Mouse (Mus musculus) NIH3T3 (cell line): ENCODE results near the gene Cpvl.

Experiments used
- DNase-seq: peaks from one replicate; pipeline ENCODE4 v3.0.0-alpha.2; 2012; ENCODE audit warnings: low read depth

Gene Cpvl

DNA sequence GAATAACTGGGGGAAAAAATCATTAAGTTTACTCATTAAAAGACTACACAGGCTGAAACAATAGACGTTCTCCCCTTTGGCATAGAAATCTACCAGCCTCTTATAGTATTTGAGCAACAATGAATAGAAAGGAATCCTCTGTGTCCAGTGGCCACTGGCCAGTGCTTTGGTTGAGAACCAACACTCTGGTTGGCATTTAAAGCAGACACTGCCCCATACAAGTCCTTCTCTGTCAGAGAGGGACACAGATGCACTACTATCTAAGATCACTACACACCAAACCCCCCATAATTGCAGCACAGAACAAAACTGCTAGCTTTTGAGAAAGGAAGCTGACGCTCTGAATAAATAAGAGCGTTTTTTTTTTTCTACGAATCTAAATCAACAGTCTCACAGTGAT, 93.5 kb downstream of the Cpvl start:
- DNase-seq: no peak

DNA sequence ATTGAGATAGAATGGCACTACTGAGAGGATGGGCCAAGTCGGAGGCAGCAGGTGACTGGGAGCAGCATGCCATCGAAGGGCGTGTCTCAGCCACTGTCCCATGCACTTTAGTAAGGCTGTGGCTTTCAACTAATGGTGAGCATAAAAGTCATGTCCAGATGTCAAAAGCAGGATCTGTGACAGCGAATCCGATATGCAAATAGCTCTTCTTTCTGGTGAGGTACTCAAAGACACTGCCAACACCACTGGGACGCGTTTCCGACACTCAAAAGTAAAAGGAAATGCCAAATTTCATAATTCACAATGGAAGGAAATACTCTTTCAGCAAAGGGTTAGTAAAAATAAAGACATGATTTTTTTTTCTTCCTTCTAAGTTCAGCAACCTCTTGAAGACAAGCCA, 94.0 kb downstream of the Cpvl start:
- no peak for DNase-seq

GRCm38 (mm10) chr6:53883405-53883804, 95.1 kb downstream of the Cpvl start:
- no peak for DNase-seq

- DNase-seq: no peak
These were observed 96.8 kb downstream of the Cpvl start for GRCm38 (mm10) chr6:53881623-53882022.

DNA sequence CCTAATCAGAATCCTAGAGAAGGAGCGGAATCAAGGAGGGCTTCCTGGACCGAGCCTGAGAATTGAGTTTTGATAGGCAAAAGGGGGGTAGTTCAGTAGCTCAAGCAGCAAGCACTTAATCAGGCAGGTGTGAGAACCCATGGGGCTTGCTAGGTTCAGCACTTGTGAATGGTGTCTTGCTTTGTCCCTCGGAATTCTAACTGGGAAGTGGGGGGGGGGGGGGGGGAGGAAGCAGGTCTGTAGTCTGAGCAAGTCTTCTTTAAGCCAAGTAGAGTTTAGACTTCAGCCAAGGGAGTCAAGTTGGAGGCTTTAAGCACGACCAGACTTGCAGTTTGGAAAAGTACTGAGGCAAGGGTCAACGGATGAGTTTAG, 97.2 kb downstream of the Cpvl start:
- DNase-seq: no peak

DNA sequence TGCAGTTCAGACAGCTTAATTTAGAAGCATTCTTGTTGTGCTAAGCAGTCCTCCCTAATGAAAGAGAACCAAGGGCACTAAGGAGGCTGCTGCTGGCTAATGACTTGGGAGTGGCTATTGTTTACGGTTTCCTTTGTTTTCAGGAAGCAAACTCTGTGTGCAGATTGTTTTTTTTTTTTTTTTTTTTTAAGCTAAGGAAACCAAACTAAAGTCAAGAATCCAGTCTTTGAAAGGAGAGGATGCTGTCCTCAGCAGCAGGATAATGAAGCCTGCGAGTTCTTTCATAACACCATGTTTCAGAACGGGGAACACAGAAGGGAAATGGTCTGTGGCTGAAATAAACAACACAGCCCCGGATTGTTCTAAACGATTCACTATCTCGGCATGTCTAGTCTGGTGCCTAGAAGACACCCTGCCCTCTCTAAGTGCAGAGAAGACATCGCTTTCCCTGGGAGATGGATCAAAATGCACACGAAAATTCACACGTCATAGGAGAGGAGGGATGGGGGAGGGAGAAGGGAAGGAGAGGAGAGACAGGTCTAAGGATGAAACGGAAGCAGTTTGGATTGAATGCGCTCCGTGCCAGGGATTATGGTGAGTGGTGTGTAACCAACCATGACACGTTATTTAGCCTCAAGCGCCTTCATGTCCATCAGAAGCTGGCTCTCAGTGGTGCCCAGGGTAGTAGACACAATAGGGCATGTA, 97.8 kb downstream of the Cpvl start:
- DNase-seq: no peak

DNA sequence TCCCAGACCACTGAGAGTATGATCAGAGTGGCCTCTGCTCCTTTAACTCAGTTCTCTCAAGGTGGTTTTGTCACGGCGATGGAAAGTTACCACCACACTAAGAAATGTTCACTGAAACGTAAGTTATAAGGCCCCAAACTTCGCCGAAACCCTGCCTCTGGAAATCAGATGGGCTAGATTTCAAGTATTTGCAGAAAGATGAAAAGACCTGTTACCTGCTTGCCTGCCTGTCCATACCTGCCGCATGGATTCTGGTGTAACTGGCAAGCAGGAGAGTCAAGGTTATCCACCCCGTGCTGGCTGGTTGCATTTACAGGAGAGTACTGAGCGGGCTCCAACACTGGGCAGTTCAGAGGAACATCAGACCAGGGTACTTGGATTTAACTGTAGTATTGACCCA, 98.9 kb downstream of the Cpvl start:
- no peak for DNase-seq

GRCm38 (mm10) chr6:53874881-53875429, 103.5 kb downstream of the Cpvl start:
- DNase-seq: no peak

DNA sequence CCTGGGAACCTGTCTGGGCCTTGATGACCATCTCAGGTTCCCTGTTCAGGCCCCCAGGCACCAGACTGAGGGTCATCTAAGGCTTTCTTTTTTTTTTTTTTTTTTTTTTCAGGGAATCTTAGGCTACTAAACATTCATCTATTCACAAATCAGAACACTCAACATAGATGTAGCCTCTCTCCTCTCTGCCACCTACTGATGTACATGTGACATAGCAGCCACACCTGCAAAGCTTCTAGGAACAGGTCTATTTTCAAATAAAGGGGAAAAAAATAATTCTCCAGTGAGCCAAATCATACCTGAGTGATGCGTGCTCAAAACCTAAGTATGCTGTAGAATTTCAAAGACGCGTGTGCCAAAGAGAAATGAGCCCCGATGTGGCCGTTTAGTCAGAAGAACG, 106.6 kb downstream of the Cpvl start:
- peak; percentile 6 for DNase-seq

DNA sequence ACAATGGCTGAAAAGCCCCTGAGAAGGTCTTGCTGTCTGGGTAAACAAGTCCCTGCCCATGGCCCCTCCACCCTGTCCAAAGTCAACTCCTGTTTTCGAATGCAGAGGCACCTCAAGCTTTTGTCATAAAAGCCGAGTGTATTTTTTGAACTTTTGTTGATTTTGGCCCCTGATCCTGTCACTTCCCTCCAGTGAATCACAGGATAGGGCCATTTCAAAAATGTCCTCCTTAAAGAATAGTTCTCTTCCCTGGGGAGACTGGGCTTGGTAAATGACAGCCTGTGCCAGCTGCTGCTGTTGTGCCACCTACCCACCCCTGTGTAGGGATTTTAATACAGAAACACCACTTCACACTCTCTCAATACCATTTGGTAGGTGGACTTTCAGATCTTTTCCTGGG, 115.5 kb downstream of the Cpvl start:
- DNase-seq: no peak

GRCm38 (mm10) chr6:53859106-53859505, 119.4 kb downstream of the Cpvl start:
- DNase-seq: peak; percentile 6

GRCm38 (mm10) chr6:53857822-53858221, 120.6 kb downstream of the Cpvl start:
- no peak for DNase-seq

DNA sequence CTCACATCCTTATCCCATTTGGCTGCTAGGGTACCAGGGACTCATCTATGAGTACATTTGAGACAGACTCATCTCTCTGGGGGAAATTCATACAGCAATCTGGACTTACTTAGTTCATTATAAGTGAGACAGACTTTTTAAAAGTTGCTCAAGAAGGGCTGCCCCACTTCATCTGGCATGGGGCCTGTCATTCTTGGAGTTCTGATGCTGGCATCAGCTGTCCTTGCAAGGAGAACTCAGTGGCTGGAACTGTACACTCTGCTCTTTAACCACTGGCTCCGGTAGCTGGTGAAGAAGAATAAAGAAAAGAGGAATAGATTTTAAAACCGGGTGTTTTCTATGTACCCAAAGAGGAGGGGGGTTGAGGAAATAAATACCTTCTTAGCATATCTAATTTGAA, 121.7 kb downstream of the Cpvl start:
- DNase-seq: peak; percentile 7

GRCm38 (mm10) chr6:53854971-53855856, 123.3 kb downstream of the Cpvl start:
- DNase-seq: no peak

GRCm38 (mm10) chr6:53854226-53854625, 124.2 kb downstream of the Cpvl start:
- DNase-seq: no peak

- no peak for DNase-seq
These were observed 124.9 kb downstream of the Cpvl start for GRCm38 (mm10) chr6:53853546-53853945.

DNA sequence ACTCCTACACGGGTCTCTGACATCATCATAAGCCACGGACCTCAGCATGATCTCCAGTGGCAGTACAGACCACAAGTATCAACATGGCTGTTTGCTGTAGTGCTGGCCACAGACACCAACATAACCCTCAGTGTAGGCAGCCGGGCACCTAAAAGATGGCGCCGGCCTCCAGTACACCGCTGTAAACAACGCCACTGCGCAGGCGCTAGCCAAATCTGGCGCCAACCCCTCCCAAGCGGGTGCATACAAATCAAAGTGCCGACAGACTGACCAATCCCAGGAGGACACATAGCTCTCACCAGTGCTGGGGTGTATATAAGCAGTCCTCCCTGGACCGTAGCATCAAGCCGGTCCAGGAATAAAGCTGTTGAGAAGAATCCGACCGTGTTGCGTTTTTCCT, 133.8 kb downstream of the Cpvl start:
- no peak for DNase-seq

GRCm38 (mm10) chr6:53825213-53825612, 153.3 kb downstream of the Cpvl start:
- DNase-seq: peak; percentile 7
